Mouse (Mus musculus) ES-E14 (cell line): ENCODE measurements around the gene Kif23. TPM values are rescaled to one million over a fixed set of nuclear protein-coding genes. Genes with fewer than 3 reads are reported as not detected.

Experiments
- DNase-seq: peaks from one replicate; pipeline ENCODE4 v3.0.0-alpha.2; 2013; ENCODE audit warnings: low read depth, low spot score
- H3K27ac ChIP-seq: 2 replicates; pipeline ENCODE4 v1.5.1; 2012; ENCODE audit warnings: low read depth, mild to moderate bottlenecking, low read length, moderate library complexity, mixed read lengths; ENCODE audit not compliant: poor library complexity, insufficient read depth, severe bottlenecking
- H3K36me3 ChIP-seq: 2 replicates; pipeline ENCODE4 v1.6.1; 2012; ENCODE audit warnings: mild to moderate bottlenecking, low read length, moderate library complexity, mixed read lengths; ENCODE audit not compliant: control insufficient read depth, poor library complexity, insufficient read depth, severe bottlenecking
- H3K4me1 ChIP-seq, 2 experiments: fragments of 150-350 bp in 1 of 2; sonication (generic) in 1 of 2; 2 replicates each; pipeline ENCODE4 v1.6.1; 2012; ENCODE audit warnings: low read length in 2 of 2, mild to moderate bottlenecking in 1 of 2, mixed read lengths in 1 of 2; ENCODE audit not compliant: control insufficient read depth in 2 of 2, insufficient read depth in 2 of 2, poor library complexity in 1 of 2
- H3K4me3 ChIP-seq, 2 experiments: fragments of 150-350 bp in 1 of 2; sonication (generic) in 1 of 2; 2 replicates each; pipeline ENCODE4 v1.5.1; 2012; ENCODE audit warnings: low read length in 2 of 2, low read depth in 1 of 2, mild to moderate bottlenecking in 1 of 2, mixed read lengths in 1 of 2; ENCODE audit not compliant: insufficient read depth in 1 of 2, poor library complexity in 1 of 2, severe bottlenecking in 1 of 2
- H3K9ac ChIP-seq: 2 replicates; pipeline ENCODE4 v1.6.1; 2012; ENCODE audit warnings: low read depth, mild to moderate bottlenecking, low read length, mixed read lengths; ENCODE audit not compliant: poor library complexity, insufficient read depth, severe bottlenecking
- H3K9me3 ChIP-seq: fragments of 150-350 bp; sonication (generic); 2 replicates; pipeline ENCODE4 v1.6.1; 2012; ENCODE audit warnings: low read depth, mild to moderate bottlenecking, low read length; ENCODE audit not compliant: control insufficient read depth, insufficient read depth
- CHD2 ChIP-seq: IDR thresholded peaks from 2 replicates; pipeline ENCODE4 v1.6.1; 2014; ENCODE audit warnings: mild to moderate bottlenecking, low read depth, low read length, inconsistent platforms
- HCFC1 ChIP-seq: IDR thresholded peaks from 2 replicates; pipeline ENCODE4 v1.6.1; 2012; ENCODE audit warnings: low read length, inconsistent platforms, borderline replicate concordance; ENCODE audit not compliant: insufficient read depth
- MAFK ChIP-seq: IDR thresholded peaks from 2 replicates; pipeline ENCODE4 v1.6.1; 2014; ENCODE audit warnings: mild to moderate bottlenecking, low read depth, low read length, inconsistent platforms; ENCODE audit not compliant: insufficient read depth
- ZC3H11A ChIP-seq: IDR thresholded peaks from 2 replicates; pipeline ENCODE4 v1.6.1; 2012; ENCODE audit warnings: low read depth, mild to moderate bottlenecking, inconsistent platforms, low read length, borderline replicate concordance
- ZNF384 ChIP-seq: IDR thresholded peaks from 2 replicates; pipeline ENCODE4 v1.6.1; 2012; ENCODE audit warnings: low read depth, low read length, inconsistent platforms
- in situ Hi-C, 2 experiments: fragments of 600-800 bp; cut with MboI; formaldehyde crosslinking; loops; one replicate each; pipeline ENCODE4 v1.15.1; 2025; ENCODE audit warnings: low sequenced_read_pairs in 2 of 2, inconsistent platforms in 1 of 2; ENCODE audit not compliant: unreplicated experiment in 2 of 2
- total RNA-seq: library from RNA; depleted of rRNA; stranded (reverse); fragments of 300-350 nt; gene quantifications from 2 replicates; pipeline ENCODE4 v1.2.3, GENCODE M21; 2012

The Kif23 gene
- total RNA-seq, 1 experiment: 87.1 TPM

GRCm38 (mm10) chr9:61972031-61972430 lies 25.5 kb upstream of the Kif23 start:
- H3K9me3 ChIP-seq: no peaks in the 10 kb centered on the region
- TF ChIP-seq ZNF384 (no peak), HCFC1 (no peak), CHD2 (no peak), MAFK (no peak), ZC3H11A (no peak)
- H3K4me1 ChIP-seq: no peaks in the 10 kb centered on the region
- no peak for DNase-seq
- H3K36me3 ChIP-seq: no peaks in the 10 kb centered on the region
- no peak overlapping the region for H3K4me3 ChIP-seq
- in situ Hi-C loops: loop anchor here in 1 of 2 experiments (25.0 kb wide), 1 partner anchor 265 kb away; no protein-coding TSS in a partner anchor
- no peak overlapping the region for H3K9ac ChIP-seq
- no peak overlapping the region for H3K27ac ChIP-seq

- in situ Hi-C loops: loop anchor here in 1 of 2 experiments (25.0 kb wide), 1 partner anchor 266 kb away; no protein-coding TSS in a partner anchor
- no peaks in the 10 kb centered on the region for H3K4me1 ChIP-seq
- DNase-seq: no peak
- no peaks in the 10 kb centered on the region for H3K36me3 ChIP-seq
- no peaks in the 10 kb centered on the region for H3K9me3 ChIP-seq
- no peak overlapping the region for H3K27ac ChIP-seq
- H3K4me3 ChIP-seq: no peak overlapping the region
- H3K9ac ChIP-seq: no peak overlapping the region
- TF ChIP-seq CHD2 (no peak), ZC3H11A (no peak), MAFK (no peak), HCFC1 (no peak), ZNF384 (no peak)
Measured at GRCm38 (mm10) chr9:61971045-61971444, 24.5 kb upstream of the Kif23 start.

DNA sequence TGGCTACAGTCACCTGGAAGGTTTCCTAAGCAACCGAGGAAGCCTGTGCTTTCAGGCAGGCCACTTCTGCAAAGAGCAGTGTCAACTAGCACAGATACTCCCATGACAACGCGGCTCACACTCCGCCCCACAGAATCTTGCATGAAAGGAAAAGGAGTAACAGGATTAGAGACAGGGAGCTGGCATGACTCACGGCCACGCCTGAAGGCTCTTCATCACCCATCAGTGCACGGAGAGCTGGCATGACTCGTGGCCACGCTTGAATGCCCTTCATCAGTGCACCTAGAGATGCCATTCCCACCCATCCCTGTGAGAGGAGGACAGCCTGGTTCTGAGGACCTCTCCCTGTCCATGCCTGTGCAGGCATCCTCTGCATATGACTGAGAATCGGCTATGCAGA lies 20.8 kb upstream of the Kif23 start:
- H3K36me3 ChIP-seq: no peaks in the 10 kb centered on the region
- H3K4me1 ChIP-seq: peaks cover 0 to 2% of the 10 kb centered on the region in 2 experiments; a peak in 1 of 4 replicates
- in situ Hi-C loops: loop anchor here in 1 of 2 experiments (25.0 kb wide), 1 partner anchor 270 kb away; no protein-coding TSS in a partner anchor
- no peak for DNase-seq
- H3K9me3 ChIP-seq: no peaks in the 10 kb centered on the region
- H3K9ac ChIP-seq: no peak overlapping the region
- H3K27ac ChIP-seq: no peak overlapping the region
- TF ChIP-seq CHD2: no peak
- no peak for TF ChIP-seq ZNF384
- TF ChIP-seq ZC3H11A: no peak
- no peak for TF ChIP-seq HCFC1
- no peak for TF ChIP-seq MAFK
- no peak overlapping the region for H3K4me3 ChIP-seq

DNA sequence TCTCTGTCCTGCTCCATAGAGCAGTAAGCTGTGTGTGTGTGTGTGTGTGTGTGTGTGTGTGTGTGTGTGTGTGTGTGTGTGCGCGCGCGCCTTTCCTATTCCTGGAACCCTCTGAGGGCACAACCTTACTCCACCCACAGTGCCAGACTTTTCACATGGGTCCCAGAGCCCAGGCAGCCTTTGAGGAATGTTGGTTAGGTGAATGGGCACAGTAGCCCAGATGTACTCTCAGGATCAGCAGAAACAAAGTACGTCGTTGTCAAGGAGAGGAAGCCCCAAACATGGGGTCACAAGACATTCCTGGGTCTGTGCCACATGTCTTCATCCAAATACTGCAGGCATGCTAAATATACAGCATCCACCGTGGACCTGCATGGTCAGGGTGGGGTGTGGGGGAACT lies 19.4 kb upstream of the Kif23 start:
- DNase-seq: no peak
- Histone ChIP-seq H3K9me3 (no peaks in the 10 kb centered on the region), H3K4me3 (no peak overlapping the region), H3K27ac (no peak overlapping the region), H3K4me1 (peaks cover 0 to 2% of the 10 kb centered on the region in 2 experiments; a peak in 1 of 4 replicates), H3K36me3 (no peaks in the 10 kb centered on the region), H3K9ac (0 out of 2 replicates have a peak overlapping the region, but pooled peaks have one; percentile 15)
- no peak for TF ChIP-seq HCFC1
- no peak for TF ChIP-seq CHD2
- TF ChIP-seq ZNF384: no peak
- in situ Hi-C loops: loop anchor here in 1 of 2 experiments (25.0 kb wide), 1 partner anchor 271 kb away; no protein-coding TSS in a partner anchor
